Mouse (Mus musculus): ENCODE results near the gene Trib2. TPM values are rescaled to one million over a fixed set of nuclear protein-coding genes. Genes with fewer than 3 reads are reported as not detected.

The Trib2 gene
- polyA plus RNA-seq, 1 experiment: 0.96 TPM

DNA sequence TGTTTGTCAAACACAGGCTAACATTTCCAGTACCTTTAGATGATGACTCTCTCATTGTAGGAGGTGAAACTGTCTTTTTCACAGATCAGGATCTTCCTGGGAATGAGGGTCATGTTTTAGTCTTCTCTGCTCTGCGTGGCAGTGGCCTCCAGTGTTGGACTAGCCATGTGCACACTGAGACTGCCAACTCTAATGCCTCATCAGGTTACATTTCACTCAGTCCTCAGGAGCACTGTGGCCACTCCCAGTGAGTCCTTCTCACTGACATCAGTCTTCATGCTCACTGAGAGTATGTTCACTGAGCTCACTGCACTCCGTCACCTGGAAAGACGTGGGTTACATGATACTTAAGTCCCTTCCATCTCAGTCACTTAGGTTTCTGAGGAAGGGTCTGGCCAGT lies 14.0 kb upstream of the Trib2 start:
- H3K4me3 ChIP-seq: no peak overlapping the region
- no peak for TF ChIP-seq REST (IDR thresholded peaks at IDR 0.05; ENCODE audit: insufficient read depth, insufficient read length)
- no peak for TF ChIP-seq USF1 (IDR thresholded peaks at IDR 0.05; ENCODE audit: low read depth)
- no peak for TF ChIP-seq POLR2AphosphoS2 (IDR thresholded peaks at IDR 0.05; ENCODE audit: insufficient read length, low read depth)
- TF ChIP-seq TCF3 (IDR thresholded peaks at IDR 0.05; ENCODE audit: insufficient read length, low read depth): no peak
- TF ChIP-seq CEBPB (IDR thresholded peaks at IDR 0.05; ENCODE audit: insufficient read depth, poor library complexity, severe bottlenecking): no peak
- no peak for TF ChIP-seq E2F4 (IDR thresholded peaks at IDR 0.05; ENCODE audit: insufficient read depth)
- TF ChIP-seq MYOG (IDR thresholded peaks at IDR 0.05; ENCODE audit: control insufficient read depth in 1 of 3, insufficient read depth in 1 of 3, insufficient read length in 2 of 3, low read depth in 2 of 3): no peak
- TF ChIP-seq SRF (IDR thresholded peaks at IDR 0.05; ENCODE audit: control insufficient read depth, insufficient read length, low read depth): no peak
- no peak for TF ChIP-seq MYOD1 (IDR thresholded peaks at IDR 0.05; ENCODE audit: control insufficient read depth in 1 of 3, insufficient read length in 2 of 3, low read depth in 2 of 3)
- no peak for TF ChIP-seq POLR2A (IDR thresholded peaks at IDR 0.05; ENCODE audit: insufficient read length, low read depth)
- no peak for TF ChIP-seq MAX (IDR thresholded peaks at IDR 0.05; ENCODE audit: low read depth)
- TF ChIP-seq TCF12 (IDR thresholded peaks at IDR 0.05; ENCODE audit: insufficient read depth, poor library complexity, severe bottlenecking): no peak

DNA sequence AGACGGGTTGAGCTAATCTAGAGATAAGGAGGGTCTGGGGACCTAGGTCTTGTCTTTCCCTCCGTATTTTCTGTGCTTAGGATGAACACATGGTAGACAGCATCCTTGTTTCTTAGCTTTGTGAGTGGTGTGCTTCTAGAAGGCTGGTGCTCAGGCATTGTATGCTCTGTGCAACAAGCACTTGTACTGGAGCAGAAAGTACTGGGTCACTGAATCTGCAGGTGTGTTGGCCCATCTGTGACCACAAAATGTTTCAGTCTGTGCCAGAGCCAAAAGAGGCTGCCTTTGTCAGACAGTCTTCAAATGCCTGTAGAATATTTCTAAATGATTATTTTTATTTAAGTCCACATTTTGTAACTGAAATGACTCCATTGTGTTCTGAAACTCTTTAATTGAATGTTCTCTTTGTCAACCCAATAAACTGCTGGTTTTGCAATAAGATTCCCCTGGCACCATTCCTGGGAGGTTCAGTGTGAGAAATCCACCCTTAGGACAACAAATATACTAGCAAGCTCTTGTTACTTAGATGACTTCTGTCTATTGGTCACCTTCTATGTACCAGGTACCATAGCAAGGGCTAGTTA lies 12.2 kb upstream of the Trib2 start:
- Histone ChIP-seq H3K79me2 (ENCODE audit: control insufficient read depth, insufficient read depth) (no peaks in the 10 kb centered on the region), H3K4me3 (no peak overlapping the region), H3K4me2 (ENCODE audit: low read depth) (no peak overlapping the region), H3K36me3 (ENCODE audit: control insufficient read depth, insufficient read depth) (no peaks in the 10 kb centered on the region), H3K27me3 (ENCODE audit: control insufficient read depth, insufficient read depth, insufficient read length) (no peaks in the 10 kb centered on the region), H3ac (ENCODE audit: control insufficient read depth, insufficient read length) (no peak overlapping the region)
- TF ChIP-seq MYOG (IDR thresholded peaks at IDR 0.05; ENCODE audit: control insufficient read depth in 1 of 3, insufficient read depth in 1 of 3, insufficient read length in 2 of 3, low read depth in 2 of 3) (no peak), POLR2AphosphoS2 (IDR thresholded peaks at IDR 0.05; ENCODE audit: insufficient read length, low read depth) (no peak), SRF (IDR thresholded peaks at IDR 0.05; ENCODE audit: control insufficient read depth, insufficient read length, low read depth) (no peak), POLR2A (IDR thresholded peaks at IDR 0.05; ENCODE audit: insufficient read length, low read depth) (no peak), E2F4 (IDR thresholded peaks at IDR 0.05; ENCODE audit: insufficient read depth) (no peak), USF1 (IDR thresholded peaks at IDR 0.05; ENCODE audit: low read depth) (no peak), CEBPB (IDR thresholded peaks at IDR 0.05; ENCODE audit: insufficient read depth, poor library complexity, severe bottlenecking) (no peak), TCF12 (IDR thresholded peaks at IDR 0.05; ENCODE audit: insufficient read depth, poor library complexity, severe bottlenecking) (no peak), MYOD1 (IDR thresholded peaks at IDR 0.05; ENCODE audit: control insufficient read depth in 1 of 3, insufficient read length in 2 of 3, low read depth in 2 of 3) (no peak), REST (IDR thresholded peaks at IDR 0.05; ENCODE audit: insufficient read depth, insufficient read length) (no peak), TCF3 (IDR thresholded peaks at IDR 0.05; ENCODE audit: insufficient read length, low read depth) (no peak), MAX (IDR thresholded peaks at IDR 0.05; ENCODE audit: low read depth) (no peak)

More for the DNA sequence above, 14.0 kb upstream of the Trib2 start:
- no peak overlapping the region for H3ac ChIP-seq (ENCODE audit: control insufficient read depth, insufficient read length)
- H3K4me2 ChIP-seq (ENCODE audit: low read depth): no peak overlapping the region
- H3K79me2 ChIP-seq (ENCODE audit: control insufficient read depth, insufficient read depth): no peaks in the 10 kb centered on the region
- H3K36me3 ChIP-seq (ENCODE audit: control insufficient read depth, insufficient read depth): no peaks in the 10 kb centered on the region
- no peaks in the 10 kb centered on the region for H3K27me3 ChIP-seq (ENCODE audit: control insufficient read depth, insufficient read depth, insufficient read length)

DNA sequence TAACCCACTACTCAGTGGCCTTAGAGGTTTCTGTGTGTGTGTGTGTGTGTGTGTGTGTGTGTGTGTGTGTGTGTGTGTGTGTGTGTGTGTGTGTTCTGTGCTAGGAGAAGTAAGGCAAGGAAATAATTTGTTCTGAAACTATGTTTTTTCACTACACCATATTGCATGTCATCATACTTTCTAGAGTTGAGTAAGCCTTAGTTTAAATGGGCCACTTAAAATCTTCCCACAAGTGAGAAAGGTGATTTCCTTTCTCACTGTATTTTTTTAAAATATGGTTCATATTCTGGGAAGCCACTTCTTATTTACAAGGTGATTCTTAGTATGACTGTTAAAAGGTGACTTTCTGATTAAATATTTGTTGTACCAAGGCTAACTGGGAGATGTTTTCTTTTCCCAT lies 4.3 kb upstream of the Trib2 start:
- no peak for TF ChIP-seq E2F4 (IDR thresholded peaks at IDR 0.05; ENCODE audit: insufficient read depth)
- H3K4me2 ChIP-seq (ENCODE audit: low read depth): no peak overlapping the region
- no peaks in the 10 kb centered on the region for H3K79me2 ChIP-seq (ENCODE audit: control insufficient read depth, insufficient read depth)
- no peaks in the 10 kb centered on the region for H3K27me3 ChIP-seq (ENCODE audit: control insufficient read depth, insufficient read depth, insufficient read length)
- H3K4me3 ChIP-seq: no peak overlapping the region
- H3K36me3 ChIP-seq (ENCODE audit: control insufficient read depth, insufficient read depth): no peaks in the 10 kb centered on the region
- H3ac ChIP-seq (ENCODE audit: control insufficient read depth, insufficient read length): no peak overlapping the region

DNA sequence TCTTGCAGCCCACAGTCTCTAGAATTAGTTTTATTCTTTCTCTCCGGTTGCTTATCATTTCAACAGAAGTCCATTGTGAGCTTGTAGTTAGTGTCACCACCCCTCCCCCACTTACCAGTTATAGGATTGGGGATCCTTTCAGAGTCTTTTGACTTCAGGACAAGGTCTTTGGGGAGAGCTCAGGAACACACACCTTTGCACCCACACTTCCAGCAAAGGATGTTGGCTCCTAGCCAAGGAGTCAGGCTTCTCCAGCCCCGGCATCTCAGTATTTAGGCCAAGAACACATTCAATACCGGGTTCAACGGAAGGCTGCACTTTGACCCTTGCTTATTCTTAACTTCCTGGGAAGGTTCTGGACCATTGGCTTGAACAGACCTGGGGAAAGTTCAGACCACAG lies 643 bp upstream of the Trib2 start:
- H3K36me3 ChIP-seq (ENCODE audit: control insufficient read depth, insufficient read depth): no peaks in the 10 kb centered on the region
- H3K79me2 ChIP-seq (ENCODE audit: control insufficient read depth, insufficient read depth): peaks cover 4% of the 10 kb centered on the region
- H3K4me2 ChIP-seq (ENCODE audit: low read depth): peak overlapping the region; percentile 89
- no peaks in the 10 kb centered on the region for H3K27me3 ChIP-seq (ENCODE audit: control insufficient read depth, insufficient read depth, insufficient read length)
- TF ChIP-seq TCF12 (IDR thresholded peaks at IDR 0.05; ENCODE audit: insufficient read depth, poor library complexity, severe bottlenecking): no peak
- TF ChIP-seq POLR2AphosphoS2 (IDR thresholded peaks at IDR 0.05; ENCODE audit: insufficient read length, low read depth): no peak
- TF ChIP-seq MYOD1 (IDR thresholded peaks at IDR 0.05; ENCODE audit: control insufficient read depth in 1 of 3, insufficient read length in 2 of 3, low read depth in 2 of 3): no peak
- H3ac ChIP-seq (ENCODE audit: control insufficient read depth, insufficient read length): no peak overlapping the region
- peak overlapping the region; percentile 81 for H3K4me3 ChIP-seq

DNA sequence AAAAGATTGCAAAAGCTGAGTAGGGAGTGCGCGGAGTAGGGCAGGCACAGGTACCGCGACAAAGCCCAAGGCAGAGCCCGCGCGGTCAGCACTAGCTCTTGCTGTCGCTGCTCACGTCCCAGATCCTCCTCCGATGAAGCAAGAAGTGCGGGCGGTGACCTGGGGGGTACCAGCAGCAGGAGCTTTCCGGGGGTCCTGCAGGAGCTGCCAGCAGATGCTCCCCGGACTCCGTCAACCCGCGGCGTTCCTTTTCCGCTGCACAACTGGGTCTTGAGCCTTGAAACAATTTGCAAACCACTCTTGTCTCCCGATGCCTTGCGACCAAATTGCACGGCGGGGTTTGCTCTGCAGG lies 492 bp downstream of the Trib2 start:
- H3K4me3 ChIP-seq: peak overlapping the region; percentile 81
- TF ChIP-seq TCF3 (IDR thresholded peaks at IDR 0.05; ENCODE audit: insufficient read length, low read depth): no peak
- TF ChIP-seq USF1 (IDR thresholded peaks at IDR 0.05; ENCODE audit: low read depth): no peak
- TF ChIP-seq CEBPB (IDR thresholded peaks at IDR 0.05; ENCODE audit: insufficient read depth, poor library complexity, severe bottlenecking): no peak
- TF ChIP-seq MYOG (IDR thresholded peaks at IDR 0.05; ENCODE audit: control insufficient read depth in 1 of 3, insufficient read depth in 1 of 3, insufficient read length in 2 of 3, low read depth in 2 of 3): no peak
- TF ChIP-seq MYOD1 (IDR thresholded peaks at IDR 0.05; ENCODE audit: control insufficient read depth in 1 of 3, insufficient read length in 2 of 3, low read depth in 2 of 3): no peak
- TF ChIP-seq E2F4 (IDR thresholded peaks at IDR 0.05; ENCODE audit: insufficient read depth): no peak
- TF ChIP-seq MAX (IDR thresholded peaks at IDR 0.05; ENCODE audit: low read depth): no peak
- TF ChIP-seq POLR2AphosphoS2 (IDR thresholded peaks at IDR 0.05; ENCODE audit: insufficient read length, low read depth): no peak
- TF ChIP-seq POLR2A (IDR thresholded peaks at IDR 0.05; ENCODE audit: insufficient read length, low read depth): no peak
- no peak for TF ChIP-seq REST (IDR thresholded peaks at IDR 0.05; ENCODE audit: insufficient read depth, insufficient read length)
- TF ChIP-seq TCF12 (IDR thresholded peaks at IDR 0.05; ENCODE audit: insufficient read depth, poor library complexity, severe bottlenecking): no peak
- H3K27me3 ChIP-seq (ENCODE audit: control insufficient read depth, insufficient read depth, insufficient read length): no peaks in the 10 kb centered on the region
- peak overlapping the region; percentile 61 for H3ac ChIP-seq (ENCODE audit: control insufficient read depth, insufficient read length)
- H3K79me2 ChIP-seq (ENCODE audit: control insufficient read depth, insufficient read depth): peaks cover 4% of the 10 kb centered on the region
- no peaks in the 10 kb centered on the region for H3K36me3 ChIP-seq (ENCODE audit: control insufficient read depth, insufficient read depth)
- H3K4me2 ChIP-seq (ENCODE audit: low read depth): peak overlapping the region; percentile 89

Data from myocyte (in vitro differentiated cells).